Mouse (Mus musculus): ENCODE data around the gene Ttll5. TPM values are rescaled to one million over a fixed set of nuclear protein-coding genes. Genes with fewer than 3 reads are reported as not detected.
A peak's percentile ranks its signal among the peaks of the same experiment; 100 is the strongest.

Ttll5 gene
- total RNA-seq, 2 experiments from 2014 or later, result 41.5 to 46.8 TPM

- no peak for DNase-seq (ENCODE audit: low spot score in 2 of 2)
- intact Hi-C loops (cut with DNase I), result loop anchor here (5.0 kb wide), 5 partner anchors 53 to 328 kb away; partner anchors contain the start of gene Flvcr2
These were observed 250.9 kb downstream of the Ttll5 start for GRCm38 (mm10) chr12:86075358-86075757.

GRCm38 (mm10) chr12:86076321-86076901, 252.0 kb downstream of the Ttll5 start:
- intact Hi-C loops (cut with DNase I), result loop anchor here (5.0 kb wide), 5 partner anchors 54 to 329 kb away; partner anchors contain the start of gene Flvcr2
- DNase-seq (ENCODE audit: low spot score in 2 of 2), result peak; percentile 40 to 61

- intact Hi-C loops (cut with DNase I), result loop anchor here (5.0 kb wide), 5 partner anchors 55 to 330 kb away; partner anchors contain the start of gene Flvcr2
- no peak for DNase-seq (ENCODE audit: low spot score in 2 of 2)
These were observed 252.9 kb downstream of the Ttll5 start for GRCm38 (mm10) chr12:86077322-86077721.

- intact Hi-C loops (cut with DNase I), result loop anchor here (5.0 kb wide), 5 partner anchors 55 to 330 kb away; partner anchors contain the start of gene Flvcr2
- no peak for DNase-seq (ENCODE audit: low spot score in 2 of 2)
These were observed 253.3 kb downstream of the Ttll5 start for GRCm38 (mm10) chr12:86077736-86078135.

GRCm38 (mm10) chr12:86078176-86078552, 253.7 kb downstream of the Ttll5 start:
- intact Hi-C loops (cut with DNase I), result loop anchor here (5.0 kb wide), 5 partner anchors 56 to 331 kb away; partner anchors contain the start of gene Flvcr2

GRCm38 (mm10) chr12:86078553-86079201, 254.2 kb downstream of the Ttll5 start, which contains the start of gene Tgfb3:
TSS of gene Tgfb3 (minus strand) at chr12:86079041.
- peak in 1 of 2 experiments; percentile 44 for DNase-seq (ENCODE audit: low spot score in 2 of 2)
- intact Hi-C loops (cut with DNase I), result loop anchor here (1.0 to 5.0 kb wide), 6 partner anchors 56 to 331 kb away; partner anchors contain the start of gene Flvcr2

More at GRCm38 (mm10) chr12:86078176-86078552, 253.7 kb downstream of the Ttll5 start:
- DNase-seq (ENCODE audit: low spot score in 2 of 2), result no peak

- intact Hi-C loops (cut with DNase I), result loop anchor here (1.0 to 5.0 kb wide), 6 partner anchors 57 to 332 kb away; partner anchors contain the start of gene Flvcr2
- DNase-seq (ENCODE audit: low spot score in 2 of 2), result peak; percentile 90 to 92
These were observed 254.8 kb downstream of the Ttll5 start for GRCm38 (mm10) chr12:86079202-86079667.

- intact Hi-C loops (cut with DNase I), result no loop called here
These were observed 258.1 kb downstream of the Ttll5 start, which contains the start of gene Ift43 for GRCm38 (mm10) chr12:86082481-86083012. TSS of gene Ift43 (plus strand) at chr12:86082541.

GRCm38 (mm10) chr12:86085873-86086272, 261.4 kb downstream of the Ttll5 start:
- peak; percentile 63 to 65 for DNase-seq (ENCODE audit: low spot score in 2 of 2)

More at GRCm38 (mm10) chr12:86082481-86083012, 258.1 kb downstream of the Ttll5 start, which contains the start of gene Ift43:
- DNase-seq (ENCODE audit: low spot score in 2 of 2), result peak; percentile 74 to 83

GRCm38 (mm10) chr12:86086550-86086949, 262.1 kb downstream of the Ttll5 start:
- peak; percentile 60 to 85 for DNase-seq (ENCODE audit: low spot score in 2 of 2)
- intact Hi-C loops (cut with DNase I), result no loop called here

More at GRCm38 (mm10) chr12:86085873-86086272, 261.4 kb downstream of the Ttll5 start:
- intact Hi-C loops (cut with DNase I), result no loop called here

- intact Hi-C loops (cut with DNase I), result no loop called here
- no peak for DNase-seq (ENCODE audit: low spot score in 2 of 2)
These were observed 263.6 kb downstream of the Ttll5 start for GRCm38 (mm10) chr12:86088042-86088441.

- intact Hi-C loops (cut with DNase I), result no loop called here
- no peak for DNase-seq (ENCODE audit: low spot score in 2 of 2)
These were observed 266.3 kb downstream of the Ttll5 start for GRCm38 (mm10) chr12:86090764-86091163.

- no peak for DNase-seq (ENCODE audit: low spot score in 2 of 2)
- intact Hi-C loops (cut with DNase I), result no loop called here
These were observed 267.2 kb downstream of the Ttll5 start for GRCm38 (mm10) chr12:86091601-86092132.

- no peak for DNase-seq (ENCODE audit: low spot score in 2 of 2)
- intact Hi-C loops (cut with DNase I), result no loop called here
These were observed 269.6 kb downstream of the Ttll5 start for GRCm38 (mm10) chr12:86094075-86094474.

GRCm38 (mm10) chr12:86095806-86096205, 271.3 kb downstream of the Ttll5 start:
- intact Hi-C loops (cut with DNase I), result no loop called here
- DNase-seq (ENCODE audit: low spot score in 2 of 2), result no peak

GRCm38 (mm10) chr12:86097781-86098180, 273.3 kb downstream of the Ttll5 start:
- intact Hi-C loops (cut with DNase I), result no loop called here

GRCm38 (mm10) chr12:86100711-86101110, 276.3 kb downstream of the Ttll5 start:
- DNase-seq (ENCODE audit: low spot score in 2 of 2), result no peak
- intact Hi-C loops (cut with DNase I), result no loop called here

More at GRCm38 (mm10) chr12:86097781-86098180, 273.3 kb downstream of the Ttll5 start:
- DNase-seq (ENCODE audit: low spot score in 2 of 2), result no peak

GRCm38 (mm10) chr12:86102686-86103085, 278.2 kb downstream of the Ttll5 start:
- DNase-seq (ENCODE audit: low spot score in 2 of 2), result no peak
- intact Hi-C loops (cut with DNase I), result no loop called here

GRCm38 (mm10) chr12:86103391-86103790, 278.9 kb downstream of the Ttll5 start:
- intact Hi-C loops (cut with DNase I), result no loop called here
- DNase-seq (ENCODE audit: low spot score in 2 of 2), result no peak

Data from left cerebral cortex, postnatal 14 days (tissue).